Mouse (Mus musculus) hindbrain, embryonic 11.5 days (tissue): ENCODE measurements around the gene Hdac1. TPM values are rescaled to one million over a fixed set of nuclear protein-coding genes. Genes with fewer than 3 reads are reported as not detected.

Experiments
- ATAC-seq: fragments of 200-750 bp; cut with Nextera tagmentation; 2 replicates; pipeline ENCODE4 v1.8.0; 2017; ENCODE audit warnings: mild to moderate bottlenecking, moderate TSS enrichment, moderate library complexity; ENCODE audit not compliant: low FRiP score
- DNase-seq: peaks from one replicate; pipeline ENCODE4 v3.0.0-alpha.2; 2015; ENCODE audit warnings: low spot score
- H3K27ac ChIP-seq: fragments of 300-500 bp; sonication (generic); 2 replicates; pipeline ENCODE4 v1.5.1; 2014; ENCODE audit warnings: mild to moderate bottlenecking, low read depth, low read length
- H3K27me3 ChIP-seq: fragments of 300-500 bp; sonication (generic); 2 replicates; pipeline ENCODE4 v1.6.1; 2014; ENCODE audit warnings: mild to moderate bottlenecking, low read length, moderate library complexity, mixed read lengths; ENCODE audit not compliant: control insufficient read depth, insufficient read depth
- H3K36me3 ChIP-seq: fragments of 300-500 bp; sonication (generic); 2 replicates; pipeline ENCODE4 v1.6.1; 2014; ENCODE audit warnings: mild to moderate bottlenecking, low read length, moderate library complexity, mixed read lengths; ENCODE audit not compliant: control insufficient read depth, insufficient read depth
- H3K4me1 ChIP-seq: fragments of 300-500 bp; sonication (generic); replicated peaks from 2 replicates; pipeline ENCODE4 v1.6.1; 2014; ENCODE audit warnings: low read length, mixed read lengths; ENCODE audit not compliant: control insufficient read depth, insufficient read depth
- H3K4me2 ChIP-seq: fragments of 300-500 bp; sonication (generic); replicated peaks from 2 replicates; pipeline ENCODE4 v1.6.1; 2014; ENCODE audit warnings: mild to moderate bottlenecking, low read depth, low read length
- H3K4me3 ChIP-seq: fragments of 300-500 bp; sonication (generic); 2 replicates; pipeline ENCODE4 v1.5.1; 2014; ENCODE audit warnings: low read depth, low read length
- H3K9ac ChIP-seq: fragments of 300-500 bp; sonication (generic); 2 replicates; pipeline ENCODE4 v1.6.1; 2014; ENCODE audit warnings: low read depth, low read length
- H3K9me3 ChIP-seq: fragments of 300-500 bp; sonication (generic); 2 replicates; pipeline ENCODE4 v1.6.1; 2016; ENCODE audit warnings: low read length; ENCODE audit not compliant: control insufficient read depth
- WGBS: fragments of 180-500 bp; shearing (Covaris S2); extraction: QIAGEN DNeasy Blood & Tissue Kit; methylation state at CpG from one replicate; pipeline ENCODE4 v1.1.7; 2014; 5-methylcytosine and 5-hydroxymethylcytosine counted together
- polyA plus RNA-seq: library from polyadenylated mRNA; unstranded; fragments of >200 nt; fragmentation: Nextera tagmentation; extraction: Ambion mirVana; gene quantifications from 2 replicates; pipeline ENCODE4 v1.2.1, GENCODE M21; 2014

Gene Hdac1
- polyA plus RNA-seq, 1 experiment from 2014 or later: 206 TPM

DNA sequence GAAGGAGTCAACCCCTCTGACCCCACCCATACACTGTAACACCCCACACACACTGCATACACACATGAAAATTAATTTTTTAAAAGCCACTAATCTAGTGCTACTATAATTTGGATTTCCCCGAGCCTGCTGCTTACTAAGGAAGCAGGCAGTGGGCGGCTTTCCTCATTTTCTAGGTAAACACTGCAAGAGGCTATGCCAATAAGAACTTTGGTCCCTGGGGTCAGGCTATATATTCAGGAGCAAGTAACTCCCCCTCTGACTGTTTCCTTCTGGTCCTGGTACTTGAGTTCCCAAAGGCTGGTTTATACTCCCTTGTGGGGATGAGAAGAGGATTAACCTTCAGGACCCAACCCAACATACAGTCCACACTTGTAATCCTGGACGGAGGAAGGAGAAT is 16.6 kb downstream of the Hdac1 start:
- ATAC-seq (no peak), DNase-seq (no peak)
- no peaks in the 10 kb centered on the region for H3K9me3 ChIP-seq
- no peak overlapping the region for H3K4me3 ChIP-seq
- H3K4me1 ChIP-seq: no peaks in the 10 kb centered on the region
- WGBS: 97% methylated on average over 3 of the region's 3 CpGs
- H3K36me3 ChIP-seq: peaks cover 26% of the 10 kb centered on the region; the same call in 1 of the 2 replicates
- no peaks in the 10 kb centered on the region for H3K27me3 ChIP-seq
- H3K4me2 ChIP-seq: no peak overlapping the region
- no peak overlapping the region for H3K27ac ChIP-seq
- H3K9ac ChIP-seq: no peak overlapping the region

DNA sequence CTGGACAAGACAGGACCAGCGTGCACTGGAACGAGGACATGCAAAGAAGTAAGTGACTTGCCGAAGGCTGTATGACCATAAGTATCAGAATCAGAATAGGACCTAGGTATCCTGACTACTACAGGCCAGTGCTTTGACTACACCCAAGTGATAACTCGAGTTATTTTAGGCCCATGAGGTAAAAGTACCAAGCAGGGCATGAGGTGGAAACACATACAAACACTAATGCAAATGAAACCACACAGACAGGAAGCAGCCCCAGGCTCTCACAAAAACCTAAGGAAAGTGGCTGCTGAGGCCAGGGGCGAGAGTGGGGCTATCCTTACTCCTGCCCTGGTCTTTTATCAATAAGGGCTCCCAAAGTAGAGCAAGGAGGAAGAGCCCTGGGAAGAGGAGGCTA is 17.2 kb downstream of the Hdac1 start:
- Histone ChIP-seq H3K4me2 (no peak overlapping the region), H3K4me1 (no peaks in the 10 kb centered on the region), H3K4me3 (no peak overlapping the region), H3K36me3 (peaks cover 28% of the 10 kb centered on the region; the same call in 1 of the 2 replicates), H3K9me3 (no peaks in the 10 kb centered on the region), H3K9ac (no peak overlapping the region), H3K27ac (no peak overlapping the region), H3K27me3 (no peaks in the 10 kb centered on the region)
- DNase-seq (no peak), ATAC-seq (no peak)
- 94% methylated on average over 5 of the region's 5 CpGs for WGBS

DNA sequence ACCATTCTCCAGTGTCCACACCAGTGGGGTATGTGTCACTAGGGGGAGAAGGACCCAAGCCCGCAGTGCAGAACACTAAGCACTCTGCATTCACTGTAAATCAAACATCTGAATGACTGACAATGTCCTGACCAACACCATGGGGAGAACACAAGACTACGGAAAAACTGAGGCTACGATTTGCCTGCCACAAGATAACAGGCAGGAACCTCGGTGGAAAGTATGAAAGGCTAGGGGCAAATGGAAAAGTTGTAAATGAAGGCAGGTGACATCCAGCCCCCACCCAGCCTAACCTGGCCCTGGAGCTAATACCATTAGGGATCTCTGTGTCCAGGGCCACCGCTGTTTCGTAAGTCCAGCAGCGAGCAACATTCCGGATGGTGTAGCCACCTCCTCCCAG is 24.0 kb downstream of the Hdac1 start:
- Histone ChIP-seq H3K36me3 (peaks cover 14% of the 10 kb centered on the region; the same call in 1 of the 2 replicates), H3K4me2 (no peak overlapping the region), H3K9ac (no peak overlapping the region), H3K4me3 (no peak overlapping the region), H3K4me1 (no peaks in the 10 kb centered on the region), H3K27me3 (no peaks in the 10 kb centered on the region), H3K9me3 (no peaks in the 10 kb centered on the region), H3K27ac (no peak overlapping the region)
- WGBS: 93% methylated on average over 8 of the region's 8 CpGs
- no peak for ATAC-seq
- no peak for DNase-seq

DNA sequence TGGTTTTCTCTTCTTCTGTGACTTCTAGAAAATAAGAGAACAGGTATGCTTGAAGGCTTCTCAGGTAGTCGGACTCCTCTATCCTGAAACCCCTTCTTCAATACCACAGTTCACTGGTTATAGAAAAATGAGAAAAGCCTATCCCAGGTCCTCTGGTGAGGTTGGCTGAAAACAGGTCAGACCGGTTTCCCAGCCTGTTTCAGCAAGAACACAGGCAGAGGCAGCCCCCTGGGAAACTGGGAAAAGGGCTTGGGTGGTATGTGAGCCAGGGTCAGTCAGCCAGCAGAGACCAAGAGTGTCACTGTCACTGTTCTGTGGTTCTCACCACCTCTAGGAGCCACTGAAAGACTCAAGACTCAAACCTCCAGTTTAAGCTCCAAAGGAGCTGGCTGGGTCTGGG is 25.6 kb downstream of the Hdac1 start:
- no peak overlapping the region for H3K4me3 ChIP-seq
- no peaks in the 10 kb centered on the region for H3K9me3 ChIP-seq
- no peaks in the 10 kb centered on the region for H3K27me3 ChIP-seq
- no peak overlapping the region for H3K4me2 ChIP-seq
- no peak for ATAC-seq
- peaks cover 14% of the 10 kb centered on the region; the same call in 1 of the 2 replicates for H3K36me3 ChIP-seq
- no peak overlapping the region for H3K27ac ChIP-seq
- no peak overlapping the region for H3K9ac ChIP-seq
- peaks cover 2% of the 10 kb centered on the region for H3K4me1 ChIP-seq
- peak; percentile 39 for DNase-seq
- 56% methylated on average over 2 of the region's 2 CpGs for WGBS

DNA sequence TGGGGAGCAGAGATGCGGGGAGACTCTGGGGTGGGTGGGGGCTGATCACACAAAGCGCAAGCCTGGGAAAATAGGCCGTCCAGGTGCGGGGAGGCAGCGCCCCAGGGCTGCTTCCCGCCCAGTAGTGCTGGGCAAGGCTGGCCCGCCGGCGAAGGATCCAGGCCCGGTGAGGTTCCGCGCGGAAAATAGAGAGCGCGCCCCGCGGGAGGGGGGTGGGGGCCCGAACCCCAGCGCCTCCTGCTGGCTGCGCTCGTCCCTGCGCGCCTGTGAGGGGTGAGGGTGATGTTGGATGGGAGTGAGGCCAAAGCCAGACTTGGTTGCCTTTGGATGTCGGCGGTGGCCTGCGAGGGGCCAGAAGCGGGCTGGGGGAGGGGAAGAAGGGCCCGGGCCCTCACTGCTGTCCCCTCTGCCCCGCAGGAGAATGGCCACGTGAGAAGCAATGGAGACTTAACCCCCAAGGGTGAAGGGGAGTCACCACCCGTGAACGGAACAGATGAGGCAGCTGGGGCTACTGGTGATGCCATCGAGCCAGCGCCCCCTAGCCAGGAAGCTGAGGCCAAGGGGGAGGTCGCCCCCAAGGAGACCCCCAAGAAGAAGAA is 28.1 kb downstream of the Hdac1 start:
- H3K27ac ChIP-seq: peak overlapping the region; percentile 99
- WGBS: under 1% methylated on average over 29 of the region's 35 CpGs
- H3K4me3 ChIP-seq: peak overlapping the region; percentile 100
- no peaks in the 10 kb centered on the region for H3K27me3 ChIP-seq
- H3K36me3 ChIP-seq: peaks cover 3% of the 10 kb centered on the region; the same call in 1 of the 2 replicates
- peak; percentile 85 for DNase-seq
- H3K9me3 ChIP-seq: no peaks in the 10 kb centered on the region
- H3K9ac ChIP-seq: peak overlapping the region; percentile 100
- ATAC-seq: peak; percentile 44
- H3K4me1 ChIP-seq: peaks cover 14% of the 10 kb centered on the region
- H3K4me2 ChIP-seq: peak overlapping the region; percentile 78

DNA sequence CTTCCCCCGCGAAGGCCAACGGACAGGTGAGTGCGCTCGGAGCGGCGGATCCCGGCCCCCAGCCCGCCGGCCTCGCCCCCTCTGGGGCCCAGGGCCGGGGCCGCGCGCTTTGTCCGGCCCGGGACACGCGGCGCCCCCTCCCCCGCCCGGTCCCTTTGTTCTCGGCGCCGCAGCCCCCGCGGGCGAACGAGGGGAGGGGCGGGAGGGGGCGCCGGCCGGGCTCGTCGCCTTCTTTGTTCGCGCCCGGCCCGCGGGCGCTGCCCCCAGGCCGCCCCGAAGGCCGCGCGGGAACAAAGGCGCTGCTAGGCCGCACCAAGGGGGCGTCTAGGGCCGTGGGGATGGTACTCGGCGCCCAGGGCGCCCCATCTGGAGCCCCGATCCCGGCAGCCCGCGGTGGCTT is 28.6 kb downstream of the Hdac1 start:
- Histone ChIP-seq H3K4me1 (peaks cover 14% of the 10 kb centered on the region), H3K9ac (peak overlapping the region; percentile 100), H3K9me3 (no peaks in the 10 kb centered on the region), H3K27me3 (no peaks in the 10 kb centered on the region), H3K4me3 (peak overlapping the region; percentile 100), H3K36me3 (peaks cover 3% of the 10 kb centered on the region; the same call in 1 of the 2 replicates), H3K4me2 (peak overlapping the region; percentile 78), H3K27ac (peak overlapping the region; percentile 99)
- WGBS: 0% methylated on average over 16 of the region's 57 CpGs
- peak; percentile 36 for ATAC-seq
- DNase-seq: peak; percentile 70

DNA sequence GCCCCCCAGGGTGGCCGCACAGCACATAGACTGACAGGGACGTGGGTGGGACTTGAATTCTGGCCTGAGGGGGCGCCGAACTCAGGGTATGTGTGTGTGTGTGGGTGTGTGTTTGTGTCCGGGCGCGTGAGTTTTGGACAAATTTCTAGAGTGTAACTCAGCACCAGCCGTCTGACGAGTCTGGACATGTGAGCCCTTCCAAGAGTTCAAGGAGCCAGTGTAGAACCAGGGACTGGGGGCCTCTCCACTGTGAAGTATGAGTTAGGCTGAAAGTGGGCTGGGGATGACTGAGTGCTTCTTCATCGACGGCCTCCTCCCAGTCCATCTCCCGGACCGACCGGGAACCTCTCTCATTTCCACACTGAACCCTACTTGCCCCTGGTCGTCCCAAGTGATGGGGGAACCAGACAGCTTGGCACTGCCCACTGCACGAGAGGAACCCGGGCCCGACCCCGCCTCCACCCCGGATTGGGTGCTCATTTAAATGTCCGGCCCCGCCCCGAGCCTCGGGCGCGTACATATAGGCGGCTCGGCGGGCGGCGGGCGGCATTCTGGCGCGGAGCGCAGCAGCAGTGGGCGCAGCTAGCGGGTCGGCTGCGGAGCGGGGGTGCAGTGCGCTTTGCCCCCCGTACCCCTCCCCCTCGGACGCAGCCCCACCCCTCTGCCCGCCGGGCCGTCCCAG is 29.3 kb downstream of the Hdac1 start, which contains the start of gene Marcksl1:
Gene Marcksl1, plus strand, starts transcription at position 496 of the 682 bp plus-strand sequence.
- WGBS: 6% methylated on average over 37 of the region's 47 CpGs
- Histone ChIP-seq H3K36me3 (peaks cover 3% of the 10 kb centered on the region; the same call in 1 of the 2 replicates), H3K9ac (peak within 1 kb of the TSS; percentile 100), H3K4me3 (peak within 1 kb of the TSS; percentile 100), H3K27ac (peak within 1 kb of the TSS; percentile 99), H3K4me2 (peak within 1 kb of the TSS; percentile 78), H3K27me3 (no peaks in the 10 kb centered on the region), H3K9me3 (no peaks in the 10 kb centered on the region), H3K4me1 (peaks cover 14% of the 10 kb centered on the region)
- ATAC-seq (peak; percentile 83), DNase-seq (peak; percentile 93)

DNA sequence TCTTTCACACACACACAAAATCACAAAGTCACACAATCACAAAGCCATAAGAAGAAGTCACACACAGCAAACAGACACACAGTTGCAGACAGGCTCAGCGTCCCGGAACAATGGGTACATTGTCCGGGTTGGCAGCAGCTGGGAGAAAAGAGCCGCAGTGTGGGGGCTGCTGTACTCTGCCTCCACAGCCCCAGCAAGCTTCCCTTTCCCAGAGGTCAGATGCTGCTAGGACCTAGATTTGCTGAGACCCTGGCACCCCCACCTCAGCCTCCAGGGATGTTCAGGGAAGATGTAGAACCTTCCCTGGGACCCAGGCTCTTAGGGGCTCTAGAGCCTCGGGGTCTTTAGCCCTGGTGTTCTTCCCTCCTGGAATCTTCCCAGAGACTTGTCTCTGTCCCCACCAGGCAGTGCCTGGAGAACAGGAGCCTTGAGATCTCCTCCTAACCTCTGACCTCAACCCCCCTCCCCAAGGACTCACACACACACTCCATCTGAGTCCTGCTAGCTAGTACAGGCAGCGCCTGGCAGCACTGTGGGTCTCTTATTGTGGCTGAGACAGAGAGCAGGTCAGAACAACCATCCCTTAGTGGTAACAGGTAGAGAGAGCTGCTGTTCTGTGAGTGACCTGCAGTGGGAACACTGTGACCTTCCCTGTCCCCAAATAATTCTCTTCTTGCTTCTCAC is 31.0 kb downstream of the Hdac1 start:
- DNase-seq: peak; percentile 62
- no peak for ATAC-seq
- peaks cover 2% of the 10 kb centered on the region; the same call in 1 of the 2 replicates for H3K36me3 ChIP-seq
- peaks cover 14% of the 10 kb centered on the region for H3K4me1 ChIP-seq
- WGBS: 23% methylated on average over 6 of the region's 6 CpGs
- no peaks in the 10 kb centered on the region for H3K27me3 ChIP-seq
- H3K27ac ChIP-seq: peak overlapping the region; percentile 84
- H3K9me3 ChIP-seq: no peaks in the 10 kb centered on the region
- H3K4me3 ChIP-seq: no peak overlapping the region
- H3K4me2 ChIP-seq: 0 out of 2 replicates have a peak overlapping the region, but pooled peaks have one; percentile 6
- H3K9ac ChIP-seq: peak overlapping the region; percentile 37; the same call in 1 of the 2 replicates
